Mouse (Mus musculus) activated CD4-positive, CD25-positive, alpha-beta regulatory T cell (primary cell): ENCODE results near the gene Eif1ad. TPM values are rescaled to one million over a fixed set of nuclear protein-coding genes. Genes with fewer than 3 reads are reported as not detected.

Source experiments
- polyA plus RNA-seq, 2 experiments: library from polyadenylated mRNA; unstranded; fragments of 100-300 nt; shearing (Covaris generic); gene quantifications; one replicate each; pipeline ENCODE4 v1.2.1; 2017

Gene Eif1ad
- 10 to 100 TPM; 51.1 to 61.3 TPM for polyA plus RNA-seq

GRCm38 (mm10) chr19:5366175-5367052 lies at the start of gene Eif1ad:
TSS of gene Eif1ad (plus strand) at chr19:5366741.

GRCm38 (mm10) chr19:5335441-5335840 lies 31.1 kb upstream of the Eif1ad start, which contains the start of gene Catsper1:
TSS of gene Catsper1 (plus strand) at chr19:5335741.

GRCm38 (mm10) chr19:5349502-5349873 lies 17.1 kb upstream of the Eif1ad start, which contains the start of gene Cst6:
TSS of gene Cst6 (minus strand) at chr19:5349574.

GRCm38 (mm10) chr19:5367053-5367359 lies 465 bp downstream of the Eif1ad start, which contains the start of gene Banf1:
TSS of gene Banf1 (minus strand) at chr19:5367168.

GRCm38 (mm10) chr19:5388588-5389242 lies 22.2 kb downstream of the Eif1ad start, which contains the start of gene Sart1:
TSS of gene Sart1 (minus strand) at chr19:5388703.

GRCm38 (mm10) chr19:5402293-5402692 lies 35.8 kb downstream of the Eif1ad start, which contains the start of gene Tsga10ip:
TSS of gene Tsga10ip (minus strand) at chr19:5402526.

Other genes starting within 250 kb of the Eif1ad start
- gene Klc2, start 248.2 kb upstream of the Eif1ad start, polyA plus RNA-seq, result 1 to 10 TPM; 2.6 to 4.1 TPM
- gene Pacs1, start 93.6 kb upstream of the Eif1ad start, polyA plus RNA-seq, result 100 to 1,000 TPM in 1 of 2 experiments, 10 to 100 TPM in 1; 73.5 to 129 TPM
- gene Sf3b2, start 71.3 kb upstream of the Eif1ad start, polyA plus RNA-seq, result 100 to 1,000 TPM; 293 to 325 TPM
- under 1 TPM; 0.10 to 0.39 TPM for gene Gal3st3, start 68.4 kb upstream of the Eif1ad start, polyA plus RNA-seq
- under 1 TPM in 1 of 2 experiments, not detected in 1; 0.07 TPM for gene Catsper1, start 31.0 kb upstream of the Eif1ad start, polyA plus RNA-seq
- 1 to 10 TPM; 3.0 to 5.4 TPM for gene Cst6, start 17.2 kb upstream of the Eif1ad start, polyA plus RNA-seq
- 100 to 1,000 TPM; 260 to 336 TPM for gene Banf1, start 427 bp downstream of the Eif1ad start, polyA plus RNA-seq
- gene Sart1, start 22.0 kb downstream of the Eif1ad start, polyA plus RNA-seq, result 100 to 1,000 TPM; 177 to 178 TPM
- 1 to 10 TPM in 1 of 2 experiments, under 1 TPM in 1; 0.94 to 1.5 TPM for gene Tsga10ip, start 35.8 kb downstream of the Eif1ad start, polyA plus RNA-seq
- gene Drap1, start 58.2 kb downstream of the Eif1ad start, polyA plus RNA-seq, result 100 to 1,000 TPM; 175 to 253 TPM
- gene AI837181, start 58.4 kb downstream of the Eif1ad start, polyA plus RNA-seq, result 10 to 100 TPM; 35.9 to 38.9 TPM
- gene Fosl1, start 80.8 kb downstream of the Eif1ad start, polyA plus RNA-seq, result under 1 TPM in 1 of 2 experiments, not detected in 1; 0.10 TPM
- 10 to 100 TPM; 10.6 to 11.9 TPM for gene Ccdc85b, start 91.2 kb downstream of the Eif1ad start, polyA plus RNA-seq
- gene Fibp, start 93.9 kb downstream of the Eif1ad start, polyA plus RNA-seq, result 100 to 1,000 TPM; 135 to 140 TPM
- gene Ctsw, start 101.8 kb downstream of the Eif1ad start, polyA plus RNA-seq, result 100 to 1,000 TPM; 166 to 186 TPM
- gene Efemp2, start 107.2 kb downstream of the Eif1ad start, polyA plus RNA-seq, result 1 to 10 TPM; 1.6 to 3.1 TPM
- gene Mus81, start 121.7 kb downstream of the Eif1ad start, polyA plus RNA-seq, result 10 to 100 TPM; 56.5 to 60.6 TPM
- 1,000 to 10,000 TPM; 4,073 to 4,463 TPM for gene Cfl1, start 123.7 kb downstream of the Eif1ad start, polyA plus RNA-seq
- gene 1700020D05Rik, start 137.0 kb downstream of the Eif1ad start, polyA plus RNA-seq, result under 1 TPM in 1 of 2 experiments, not detected in 1; 0.22 TPM
- 10 to 100 TPM; 10.7 to 22.0 TPM for gene Snx32, start 143.8 kb downstream of the Eif1ad start, polyA plus RNA-seq
- under 1 TPM in 1 of 2 experiments, not detected in 1; 0.57 TPM for gene Ovol1, start 193.9 kb downstream of the Eif1ad start, polyA plus RNA-seq
- gene Ap5b1, start 201.3 kb downstream of the Eif1ad start, polyA plus RNA-seq, result 10 to 100 TPM; 11.7 to 22.5 TPM
- gene Rnaseh2c, start 235.1 kb downstream of the Eif1ad start, polyA plus RNA-seq, result 100 to 1,000 TPM; 104 to 115 TPM
- 10 to 100 TPM; 37.2 to 37.4 TPM for gene Kat5, start 243.5 kb downstream of the Eif1ad start, polyA plus RNA-seq